Mouse (Mus musculus) olfactory bulb, adult 2 months (tissue): ENCODE data around the gene Lingo2.

ENCODE experiments used
- CTCF ChIP-seq: fragments of 200-500 bp; IDR thresholded peaks from 2 replicates; pipeline ENCODE4 v1.5.1; 2012; ENCODE audit warnings: low read depth, mild to moderate bottlenecking, low read length, moderate library complexity; ENCODE audit not compliant: insufficient read depth
- POLR2A ChIP-seq: fragments of 200-500 bp; IDR thresholded peaks from 2 replicates; pipeline ENCODE4 v1.6.1; 2012; ENCODE audit warnings: mild to moderate bottlenecking, low read depth, low read length, moderate library complexity; ENCODE audit not compliant: insufficient read depth

GRCm38 (mm10) chr4:36533895-36534294, 417.7 kb downstream of the Lingo2 start:
- no peak for TF ChIP-seq POLR2A
- TF ChIP-seq CTCF = no peak
